Mouse (Mus musculus) hindbrain, embryonic 13.5 days (tissue): ENCODE results near the gene Dnajc10. TPM values are rescaled to one million over a fixed set of nuclear protein-coding genes. Genes with fewer than 3 reads are reported as not detected.

Experiments
- polyA plus RNA-seq: library from polyadenylated mRNA; unstranded; fragments of >200 nt; fragmentation: Nextera tagmentation; extraction: Ambion mirVana; gene quantifications from 2 replicates; pipeline ENCODE4 v1.2.1, GENCODE M21; 2015

Dnajc10 gene
- polyA plus RNA-seq, 1 experiment from 2014 or later, result 66.3 TPM

Other genes starting within 250 kb of the Dnajc10 start
- 4.6 TPM in 2 replicates for gene Pde1a, start 186.0 kb upstream of the Dnajc10 start, polyA plus RNA-seq
- gene Prdx6b, start 23.0 kb upstream of the Dnajc10 start, polyA plus RNA-seq, result not detected in 2 replicates
- gene Frzb, start 132.2 kb downstream of the Dnajc10 start, polyA plus RNA-seq, result 19.2 and 22.8 TPM in 2 replicates